Mouse (Mus musculus): ENCODE measurements at regions not wholly inside any gene's neighbourhood (a gene's known extent, or its start where the extent isn't known, plus 50 kb on each side); places are given as distances from the start of the nearest gene placed in this dataset.

DNA sequence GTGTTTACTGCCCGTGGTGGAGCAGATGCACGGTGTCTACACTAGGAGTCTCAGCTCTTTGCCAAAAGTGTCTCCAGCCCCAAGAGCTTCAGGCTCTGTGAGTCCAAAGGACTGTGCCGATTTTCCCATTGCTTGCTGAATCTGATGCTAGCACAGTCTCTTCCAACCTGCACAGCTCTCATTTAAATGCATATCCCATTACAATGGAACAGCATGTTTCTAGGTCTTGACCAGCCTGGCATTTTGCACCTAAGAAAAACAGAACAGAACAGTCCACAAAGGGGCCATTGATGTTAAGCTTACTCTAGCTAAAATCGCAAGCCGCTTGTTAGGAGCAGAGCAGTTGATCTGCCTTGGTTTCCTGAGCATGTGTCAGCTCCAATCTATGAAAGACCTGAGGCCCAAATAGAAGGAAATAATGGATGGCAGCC is 339.2 kb downstream of the Tle4 start:
- Histone ChIP-seq H3K4me3 (ENCODE audit: low read depth, low read length) (no peak overlapping the region), H3K27me3 (ENCODE audit: insufficient read depth, low read length) (no peaks in the 10 kb centered on the region), H3K36me3 (replicated peaks) (no peaks in the 10 kb centered on the region), H3K9me3 (replicated peaks) (no peaks in the 10 kb centered on the region), H3K4me1 (ENCODE audit: insufficient read depth, low read depth, low read length) (no peaks in the 10 kb centered on the region)
- TF ChIP-seq CTCF (IDR thresholded peaks at IDR 0.05; ENCODE audit: low read depth, low read length), result no peak
- no peak for TF ChIP-seq TAL1 (conservative IDR thresholded peaks at IDR 0.05; ENCODE audit: low read depth, low read length)
- TF ChIP-seq POLR2AphosphoS5 (IDR thresholded peaks at IDR 0.05; ENCODE audit: insufficient replicate concordance, low read depth, low read length), result no peak
- TF ChIP-seq GATA1 (IDR thresholded peaks at IDR 0.05; ENCODE audit: borderline replicate concordance, low read length), result no peak
- TF ChIP-seq GATA2 (IDR thresholded peaks at IDR 0.05; ENCODE audit: borderline replicate concordance, low read depth, low read length), result no peak
- ATAC-seq (ENCODE audit: extremely low read depth, insufficient number of reproducible peaks, low FRiP score, poor library complexity, severe bottlenecking), result no peak
- DNase-seq (ENCODE audit: low spot score), result no peak

- Histone ChIP-seq H3K4me1 (ENCODE audit: insufficient read depth, low read depth, low read length) (no peaks in the 10 kb centered on the region), H3K36me3 (replicated peaks) (no peaks in the 10 kb centered on the region), H3K27me3 (ENCODE audit: insufficient read depth, low read length) (no peaks in the 10 kb centered on the region), H3K4me3 (ENCODE audit: low read depth, low read length) (no peak overlapping the region), H3K9me3 (replicated peaks) (no peaks in the 10 kb centered on the region)
- ATAC-seq (ENCODE audit: extremely low read depth, insufficient number of reproducible peaks, low FRiP score, poor library complexity, severe bottlenecking) (no peak), DNase-seq (ENCODE audit: low spot score) (no peak)
- TF ChIP-seq POLR2AphosphoS5 (IDR thresholded peaks at IDR 0.05; ENCODE audit: insufficient replicate concordance, low read depth, low read length), result no peak
- TF ChIP-seq TAL1 (conservative IDR thresholded peaks at IDR 0.05; ENCODE audit: low read depth, low read length), result no peak
- TF ChIP-seq GATA1 (IDR thresholded peaks at IDR 0.05; ENCODE audit: borderline replicate concordance, low read length), result no peak
- no peak for TF ChIP-seq GATA2 (IDR thresholded peaks at IDR 0.05; ENCODE audit: borderline replicate concordance, low read depth, low read length)
- no peak for TF ChIP-seq CTCF (IDR thresholded peaks at IDR 0.05; ENCODE audit: low read depth, low read length)
Observed at GRCm38 (mm10) chr19:14259223-14259622, 338.6 kb downstream of the Tle4 start.

DNA sequence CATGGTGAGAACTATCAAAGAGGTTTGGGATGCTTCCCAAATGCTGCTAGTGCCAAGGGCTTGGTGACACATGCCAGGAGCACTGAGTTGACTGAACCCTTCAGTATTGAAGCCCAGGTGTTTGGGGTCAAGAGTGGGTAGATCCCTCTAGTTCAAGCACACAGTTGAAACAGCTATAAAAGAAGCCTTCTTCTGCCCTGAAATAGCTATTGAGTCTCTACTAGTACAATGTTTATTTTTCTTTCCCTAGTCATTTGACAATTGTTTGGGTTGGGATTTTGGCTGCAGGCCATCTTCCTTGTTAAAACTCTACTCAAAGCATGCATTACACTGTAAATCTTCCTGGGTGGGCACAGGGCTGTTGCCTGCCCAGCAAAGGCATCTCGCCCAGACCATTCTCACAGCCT is 308.5 kb downstream of the Tle4 start:
- Histone ChIP-seq H3K27me3 (ENCODE audit: insufficient read depth, low read length) (no peaks in the 10 kb centered on the region), H3K9me3 (replicated peaks) (no peaks in the 10 kb centered on the region), H3K36me3 (replicated peaks) (no peaks in the 10 kb centered on the region), H3K4me3 (ENCODE audit: low read depth, low read length) (no peak overlapping the region), H3K4me1 (ENCODE audit: insufficient read depth, low read depth, low read length) (no peaks in the 10 kb centered on the region)
- TF ChIP-seq CTCF (IDR thresholded peaks at IDR 0.05; ENCODE audit: low read depth, low read length) (no peak), POLR2AphosphoS5 (IDR thresholded peaks at IDR 0.05; ENCODE audit: insufficient replicate concordance, low read depth, low read length) (no peak), TAL1 (conservative IDR thresholded peaks at IDR 0.05; ENCODE audit: low read depth, low read length) (no peak), GATA2 (IDR thresholded peaks at IDR 0.05; ENCODE audit: borderline replicate concordance, low read depth, low read length) (no peak), GATA1 (IDR thresholded peaks at IDR 0.05; ENCODE audit: borderline replicate concordance, low read length) (no peak)
- no peak for ATAC-seq (ENCODE audit: extremely low read depth, insufficient number of reproducible peaks, low FRiP score, poor library complexity, severe bottlenecking)
- DNase-seq (ENCODE audit: low spot score), result no peak

- H3K36me3 ChIP-seq (replicated peaks), result no peaks in the 10 kb centered on the region
- TF ChIP-seq GATA1 (IDR thresholded peaks at IDR 0.05; ENCODE audit: borderline replicate concordance, low read length), result no peak
- TF ChIP-seq POLR2AphosphoS5 (IDR thresholded peaks at IDR 0.05; ENCODE audit: insufficient replicate concordance, low read depth, low read length), result no peak
- TF ChIP-seq CTCF (IDR thresholded peaks at IDR 0.05; ENCODE audit: low read depth, low read length), result no peak
- TF ChIP-seq GATA2 (IDR thresholded peaks at IDR 0.05; ENCODE audit: borderline replicate concordance, low read depth, low read length), result no peak
- TF ChIP-seq TAL1 (conservative IDR thresholded peaks at IDR 0.05; ENCODE audit: low read depth, low read length), result no peak
- H3K4me1 ChIP-seq (ENCODE audit: insufficient read depth, low read depth, low read length), result no peaks in the 10 kb centered on the region
- no peaks in the 10 kb centered on the region for H3K27me3 ChIP-seq (ENCODE audit: insufficient read depth, low read length)
- no peaks in the 10 kb centered on the region for H3K9me3 ChIP-seq (replicated peaks)
- DNase-seq (ENCODE audit: low spot score) (no peak), ATAC-seq (ENCODE audit: extremely low read depth, insufficient number of reproducible peaks, low FRiP score, poor library complexity, severe bottlenecking) (no peak)
- no peak overlapping the region for H3K4me3 ChIP-seq (ENCODE audit: low read depth, low read length)
Observed at GRCm38 (mm10) chr19:14290911-14291310, 306.9 kb downstream of the Tle4 start.

- no peaks in the 10 kb centered on the region for H3K36me3 ChIP-seq (replicated peaks)
- H3K27me3 ChIP-seq (ENCODE audit: insufficient read depth, low read length), result no peaks in the 10 kb centered on the region
- H3K4me1 ChIP-seq (ENCODE audit: insufficient read depth, low read depth, low read length), result no peaks in the 10 kb centered on the region
- TF ChIP-seq CTCF (IDR thresholded peaks at IDR 0.05; ENCODE audit: low read depth, low read length) (no peak), GATA1 (IDR thresholded peaks at IDR 0.05; ENCODE audit: borderline replicate concordance, low read length) (no peak), POLR2AphosphoS5 (IDR thresholded peaks at IDR 0.05; ENCODE audit: insufficient replicate concordance, low read depth, low read length) (no peak), GATA2 (IDR thresholded peaks at IDR 0.05; ENCODE audit: borderline replicate concordance, low read depth, low read length) (no peak), TAL1 (conservative IDR thresholded peaks at IDR 0.05; ENCODE audit: low read depth, low read length) (no peak)
- DNase-seq (ENCODE audit: low spot score), result no peak
- no peaks in the 10 kb centered on the region for H3K9me3 ChIP-seq (replicated peaks)
- ATAC-seq (ENCODE audit: extremely low read depth, insufficient number of reproducible peaks, low FRiP score, poor library complexity, severe bottlenecking), result no peak
- no peak overlapping the region for H3K4me3 ChIP-seq (ENCODE audit: low read depth, low read length)
Observed at GRCm38 (mm10) chr19:14293172-14293571, 304.7 kb downstream of the Tle4 start.

GRCm38 (mm10) chr19:14301176-14301943 is 296.5 kb downstream of the Tle4 start:
- Histone ChIP-seq H3K36me3 (replicated peaks) (no peaks in the 10 kb centered on the region), H3K4me1 (ENCODE audit: insufficient read depth, low read depth, low read length) (no peaks in the 10 kb centered on the region), H3K27me3 (ENCODE audit: insufficient read depth, low read length) (no peaks in the 10 kb centered on the region), H3K4me3 (ENCODE audit: low read depth, low read length) (no peak overlapping the region), H3K9me3 (replicated peaks) (no peaks in the 10 kb centered on the region)
- TF ChIP-seq CTCF (IDR thresholded peaks at IDR 0.05; ENCODE audit: low read depth, low read length) (no peak), GATA2 (IDR thresholded peaks at IDR 0.05; ENCODE audit: borderline replicate concordance, low read depth, low read length) (no peak), GATA1 (IDR thresholded peaks at IDR 0.05; ENCODE audit: borderline replicate concordance, low read length) (no peak), POLR2AphosphoS5 (IDR thresholded peaks at IDR 0.05; ENCODE audit: insufficient replicate concordance, low read depth, low read length) (no peak), TAL1 (conservative IDR thresholded peaks at IDR 0.05; ENCODE audit: low read depth, low read length) (no peak)
- no peak for ATAC-seq (ENCODE audit: extremely low read depth, insufficient number of reproducible peaks, low FRiP score, poor library complexity, severe bottlenecking)
- DNase-seq (ENCODE audit: low spot score), result no peak

Measured in G1E (cell line).